Mouse (Mus musculus) CH12F3 (cell line): ENCODE measurements around the gene Ajuba.

Experiments used
- in situ Hi-C: fragments of 300-500 bp; cut with MboI; formaldehyde crosslinking; loops from 2 replicates; pipeline ENCODE4 v1.14.3; 2020; ENCODE audit warnings: low sequenced_read_pairs

The Ajuba gene

GRCm38 (mm10) chr14:54594055-54594454 lies 16.7 kb upstream of the Ajuba start:
- in situ Hi-C loops: no loop called here

- in situ Hi-C loops: no loop called here
These were observed 15.1 kb upstream of the Ajuba start for GRCm38 (mm10) chr14:54592319-54592934.

GRCm38 (mm10) chr14:54591056-54591455 lies 13.7 kb upstream of the Ajuba start:
- in situ Hi-C loops: no loop called here

GRCm38 (mm10) chr14:54583681-54584338 lies 6.5 kb upstream of the Ajuba start:
- in situ Hi-C loops: no loop called here

- in situ Hi-C loops: no loop called here
These were observed 5.2 kb upstream of the Ajuba start for GRCm38 (mm10) chr14:54582536-54582935.

- in situ Hi-C loops: no loop called here
These were observed 2.3 kb upstream of the Ajuba start for GRCm38 (mm10) chr14:54579638-54580037.

- in situ Hi-C loops: no loop called here
These were observed 705 bp upstream of the Ajuba start for GRCm38 (mm10) chr14:54578063-54578462.

GRCm38 (mm10) chr14:54576241-54577088 lies 893 bp downstream of the Ajuba start:
- in situ Hi-C loops: no loop called here

- in situ Hi-C loops: no loop called here
These were observed 1.7 kb downstream of the Ajuba start for GRCm38 (mm10) chr14:54575631-54576030.

- in situ Hi-C loops: no loop called here
These were observed 2.3 kb downstream of the Ajuba start for GRCm38 (mm10) chr14:54575031-54575430.

- in situ Hi-C loops: no loop called here
These were observed 3.1 kb downstream of the Ajuba start for GRCm38 (mm10) chr14:54574253-54574652.

- in situ Hi-C loops: no loop called here
These were observed 4.3 kb downstream of the Ajuba start for GRCm38 (mm10) chr14:54572790-54573736.

- in situ Hi-C loops: no loop called here
These were observed 5.2 kb downstream of the Ajuba start for GRCm38 (mm10) chr14:54572122-54572521.

GRCm38 (mm10) chr14:54569451-54570392 lies 7.6 kb downstream of the Ajuba start:
- in situ Hi-C loops: loop anchor here (5.0 kb wide), 1 partner anchor 73 kb away; the partner anchor contains the start of genes Cdh24 and Gm17606

GRCm38 (mm10) chr14:54568694-54569414 lies 8.5 kb downstream of the Ajuba start:
- in situ Hi-C loops: loop anchor here (5.0 kb wide), 1 partner anchor 73 kb away; the partner anchor contains the start of genes Cdh24 and Gm17606

GRCm38 (mm10) chr14:54560527-54561242 lies 16.7 kb downstream of the Ajuba start:
- in situ Hi-C loops: no loop called here

GRCm38 (mm10) chr14:54557330-54557729 lies 20.0 kb downstream of the Ajuba start:
- in situ Hi-C loops: no loop called here
